Mouse (Mus musculus): ENCODE data around the gene Tmem43.

GRCm38 (mm10) chr6:91532661-91533060 is 59.2 kb downstream of the Tmem43 start:
- TF ChIP-seq CTCF (IDR thresholded peaks at IDR 0.05; ENCODE audit: low read depth) (no peak), EP300 (IDR thresholded peaks at IDR 0.05; ENCODE audit: low read depth) (no peak)

Measured in heart, postnatal 0 days (tissue).